Mouse (Mus musculus) liver, embryonic 16.5 days (tissue): Measurements from ENCODE around the gene Gm28230. TPM values are rescaled to one million over a fixed set of nuclear protein-coding genes. Genes with fewer than 3 reads are reported as not detected.

Experiments used
- ATAC-seq: fragments of 200-750 bp; cut with Nextera tagmentation; 2 replicates; pipeline ENCODE4 v1.8.0; 2017; ENCODE audit warnings: low read depth, mild to moderate bottlenecking, moderate number of reproducible peaks, moderate library complexity
- H3K27ac ChIP-seq: fragments of 300-500 bp; sonication (generic); 2 replicates; pipeline ENCODE4 v1.5.1; 2014; ENCODE audit warnings: mild to moderate bottlenecking, low read length
- H3K27me3 ChIP-seq: fragments of 300-500 bp; sonication (generic); 2 replicates; pipeline ENCODE4 v1.6.1; 2014; ENCODE audit warnings: low read depth, low read length, mixed read lengths; ENCODE audit not compliant: control insufficient read depth, insufficient read depth
- H3K36me3 ChIP-seq: fragments of 300-500 bp; sonication (generic); 2 replicates; pipeline ENCODE4 v1.6.1; 2014; ENCODE audit warnings: mild to moderate bottlenecking; ENCODE audit not compliant: control insufficient read depth, insufficient read depth
- H3K4me1 ChIP-seq: fragments of 300-500 bp; sonication (generic); 2 replicates; pipeline ENCODE4 v1.6.1; 2014; ENCODE audit warnings: low read depth, low read length, mixed read lengths; ENCODE audit not compliant: control insufficient read depth
- H3K4me2 ChIP-seq: fragments of 300-500 bp; sonication (generic); 2 replicates; pipeline ENCODE4 v1.6.1; 2014; ENCODE audit warnings: low read depth, low read length, mixed read lengths
- H3K4me3 ChIP-seq: fragments of 300-500 bp; sonication (generic); 2 replicates; pipeline ENCODE4 v1.5.1; 2014; ENCODE audit warnings: low read depth, mild to moderate bottlenecking, low read length
- H3K9ac ChIP-seq: fragments of 300-500 bp; sonication (generic); 2 replicates; pipeline ENCODE4 v1.6.1; 2014; ENCODE audit warnings: low read depth, low read length
- H3K9me3 ChIP-seq: fragments of 300-500 bp; sonication (generic); replicated peaks from 2 replicates; pipeline ENCODE4 v1.6.1; 2016; ENCODE audit warnings: low read length; ENCODE audit not compliant: control insufficient read depth
- WGBS: fragments of 180-500 bp; shearing (Covaris S2); extraction: QIAGEN DNeasy Blood & Tissue Kit; methylation state at CpG from one replicate; pipeline ENCODE4 v1.1.7; 2014; ENCODE audit not compliant: insufficient replicate concordance; 5-methylcytosine and 5-hydroxymethylcytosine counted together
- polyA plus RNA-seq: library from polyadenylated mRNA; unstranded; fragments of >200 nt; fragmentation: Nextera tagmentation; extraction: Ambion mirVana; gene quantifications from 2 replicates; pipeline ENCODE4 v1.2.1, GENCODE M21; 2015

Gm28230 gene
- polyA plus RNA-seq, 1 experiment from 2014 or later = not detected

DNA sequence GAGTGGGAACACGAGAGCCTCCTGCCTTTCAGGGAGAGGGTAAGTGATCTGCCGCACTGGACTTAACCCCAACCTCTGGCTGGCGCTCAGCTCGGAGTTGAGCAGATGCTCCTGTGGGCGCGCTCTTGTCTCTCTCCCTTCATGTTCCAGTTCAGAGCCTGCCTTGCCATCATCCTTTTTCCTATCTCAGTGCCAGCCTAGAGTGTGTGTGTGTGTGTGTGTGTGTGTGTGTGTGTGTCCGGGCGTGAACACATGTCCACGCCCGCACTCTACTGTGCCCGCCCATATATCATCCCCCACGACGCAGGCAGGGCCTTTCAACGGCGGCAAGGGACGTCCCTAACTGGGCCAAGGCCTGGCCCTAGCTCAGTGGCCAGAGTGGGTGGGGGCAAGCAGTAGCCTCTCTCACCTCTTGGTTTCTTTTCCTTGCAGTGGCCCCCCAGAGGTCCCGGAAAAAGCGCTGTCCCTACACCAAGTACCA lies 43.0 kb upstream of the Gm28230 start:
- Histone ChIP-seq H3K36me3 (no peaks in the 10 kb centered on the region), H3K27ac (no peak overlapping the region), H3K4me2 (no peak overlapping the region), H3K4me1 (peaks cover 3% of the 10 kb centered on the region), H3K9ac (no peak overlapping the region), H3K4me3 (no peak overlapping the region), H3K27me3 (peaks cover 95% of the 10 kb centered on the region), H3K9me3 (no peaks in the 10 kb centered on the region)
- no peak for ATAC-seq
- WGBS = 3% methylated on average over 18 of the region's 18 CpGs

DNA sequence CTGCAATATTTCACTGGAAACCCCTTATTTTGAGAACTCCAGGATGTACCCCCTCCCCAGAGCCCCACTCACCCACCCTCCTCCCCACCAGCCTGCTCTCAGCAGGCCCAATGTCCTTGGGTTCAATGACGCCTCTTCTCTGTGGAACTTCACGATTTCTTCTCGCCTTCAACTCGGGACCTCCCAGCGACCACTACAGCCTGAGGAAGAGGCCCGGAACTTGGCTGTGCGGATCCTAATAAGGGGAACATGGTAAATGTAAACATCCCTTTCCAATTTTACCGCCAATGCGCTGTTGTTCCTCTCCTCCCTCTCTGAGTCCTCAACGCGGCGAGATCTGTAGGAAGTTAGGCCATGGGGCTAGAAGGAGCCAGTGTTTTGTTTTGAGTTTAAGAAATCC lies 42.4 kb upstream of the Gm28230 start:
- no peak for ATAC-seq
- H3K4me1 ChIP-seq = peaks cover 3% of the 10 kb centered on the region
- no peaks in the 10 kb centered on the region for H3K36me3 ChIP-seq
- H3K4me3 ChIP-seq = no peak overlapping the region
- H3K9me3 ChIP-seq = no peaks in the 10 kb centered on the region
- H3K9ac ChIP-seq = no peak overlapping the region
- no peak overlapping the region for H3K27ac ChIP-seq
- no peak overlapping the region for H3K4me2 ChIP-seq
- peaks cover 94% of the 10 kb centered on the region for H3K27me3 ChIP-seq
- 1% methylated on average over 12 of the region's 12 CpGs for WGBS

DNA sequence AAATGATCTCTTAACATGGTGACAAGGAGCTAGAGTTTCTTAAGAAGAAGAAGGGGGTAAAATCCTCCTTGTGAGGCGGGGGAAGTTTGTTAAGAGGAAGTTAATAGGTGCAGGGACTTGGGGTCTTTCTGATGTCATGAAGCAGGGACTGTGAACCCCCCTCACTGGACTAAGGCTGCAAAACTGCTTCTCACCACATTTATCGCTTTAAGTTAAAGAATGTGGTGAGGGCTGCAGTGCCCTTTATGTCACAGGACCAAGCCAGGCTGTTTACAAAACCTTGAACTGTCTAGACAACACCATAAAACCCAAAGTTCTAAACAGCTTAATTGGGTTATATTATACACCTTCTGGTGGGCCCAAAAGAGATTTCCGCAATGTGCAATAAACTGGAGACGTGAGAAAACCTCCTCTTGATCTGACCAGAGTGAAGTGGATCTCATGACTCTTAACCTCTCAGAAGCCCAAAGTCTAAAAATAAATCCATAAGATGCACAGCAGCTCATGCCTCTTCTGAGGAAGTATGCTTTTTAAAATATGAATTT lies 41.4 kb upstream of the Gm28230 start:
- Histone ChIP-seq H3K4me3 (no peak overlapping the region), H3K4me2 (no peak overlapping the region), H3K27me3 (peaks cover 94% of the 10 kb centered on the region), H3K36me3 (no peaks in the 10 kb centered on the region), H3K9me3 (no peaks in the 10 kb centered on the region), H3K4me1 (peaks cover 3% of the 10 kb centered on the region), H3K27ac (no peak overlapping the region), H3K9ac (no peak overlapping the region)
- no peak for ATAC-seq
- WGBS = 7% methylated on average over 4 of the region's 4 CpGs

DNA sequence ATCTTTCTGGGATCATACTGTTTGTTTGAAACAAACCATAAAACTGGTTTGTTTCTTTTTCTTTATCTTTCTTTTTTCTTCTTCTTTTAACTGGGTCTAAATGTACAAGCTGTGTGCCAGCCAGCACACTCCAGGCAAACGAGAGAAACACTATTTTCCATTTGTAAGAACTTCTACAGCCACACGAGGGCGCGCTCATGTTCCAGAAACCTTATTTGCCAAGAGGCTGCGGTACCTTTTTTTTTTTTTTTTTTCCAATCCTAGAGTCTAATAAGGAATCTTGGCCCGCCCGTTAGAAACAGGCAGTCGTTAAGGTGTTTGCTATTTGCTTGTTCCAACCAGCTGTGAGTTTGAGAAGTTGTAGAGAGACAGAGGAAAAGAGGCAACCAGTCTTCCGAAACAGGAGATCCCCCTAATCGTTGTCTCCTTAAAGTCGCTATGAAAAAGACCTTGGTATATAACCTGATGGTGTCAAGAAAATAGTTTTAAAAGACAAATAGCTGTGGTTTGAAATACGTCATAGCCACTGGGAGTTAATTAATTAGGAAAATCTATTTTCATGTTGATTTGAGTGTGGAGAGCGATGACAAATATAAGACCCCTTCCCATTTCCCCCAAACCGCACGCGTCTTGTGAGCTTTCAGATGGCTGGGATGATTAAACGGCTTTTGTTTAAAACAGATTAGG lies 40.1 kb upstream of the Gm28230 start:
- WGBS = 5% methylated on average over 17 of the region's 17 CpGs

DNA sequence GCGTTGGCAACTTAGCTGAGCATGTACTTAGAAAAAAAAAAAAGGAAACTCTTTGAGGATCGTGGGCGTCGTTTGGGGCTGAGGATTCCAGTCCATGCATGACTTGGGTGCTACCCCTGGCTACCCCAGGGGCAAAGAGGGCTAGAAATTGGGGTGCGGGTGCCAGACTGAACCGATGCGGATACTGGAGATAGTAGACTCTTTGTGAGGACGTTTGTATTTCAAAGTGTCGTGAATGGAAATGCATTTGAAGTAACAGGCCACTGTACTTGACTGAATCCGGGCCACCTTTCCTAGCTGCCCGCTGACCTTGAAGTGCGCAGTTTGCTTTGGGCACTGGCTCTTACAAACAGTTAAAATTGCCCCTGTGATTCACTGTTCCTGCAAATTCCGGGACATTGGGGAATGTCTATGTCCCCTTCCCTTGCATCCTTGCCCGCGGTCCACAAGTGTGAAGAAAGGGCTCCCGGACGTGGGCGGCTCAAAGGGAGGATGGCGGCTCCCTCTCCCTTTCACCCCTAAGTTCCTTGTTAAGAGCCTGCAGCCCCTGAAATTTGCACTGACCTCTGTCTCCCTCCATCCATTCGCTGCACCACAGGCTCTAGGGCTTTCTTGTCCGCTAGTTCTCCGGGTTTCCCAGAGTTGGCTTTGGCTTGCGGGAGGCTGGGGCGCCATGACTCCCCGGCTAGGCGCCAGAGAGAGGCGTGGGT lies 39.4 kb upstream of the Gm28230 start:
- H3K27ac ChIP-seq = no peak overlapping the region
- H3K36me3 ChIP-seq = no peaks in the 10 kb centered on the region
- H3K4me3 ChIP-seq = no peak overlapping the region
- 1% methylated on average over 27 of the region's 27 CpGs for WGBS
- H3K4me2 ChIP-seq = no peak overlapping the region
- no peak overlapping the region for H3K9ac ChIP-seq
- H3K27me3 ChIP-seq = peaks cover 91% of the 10 kb centered on the region
- H3K4me1 ChIP-seq = peaks cover 3% of the 10 kb centered on the region
- ATAC-seq = no peak
- no peaks in the 10 kb centered on the region for H3K9me3 ChIP-seq

More for the DNA sequence above, 40.1 kb upstream of the Gm28230 start:
- H3K27me3 ChIP-seq = peaks cover 91% of the 10 kb centered on the region
- H3K4me2 ChIP-seq = no peak overlapping the region
- H3K27ac ChIP-seq = no peak overlapping the region
- no peak overlapping the region for H3K4me3 ChIP-seq
- no peaks in the 10 kb centered on the region for H3K9me3 ChIP-seq
- no peak overlapping the region for H3K9ac ChIP-seq
- H3K36me3 ChIP-seq = no peaks in the 10 kb centered on the region
- peaks cover 3% of the 10 kb centered on the region for H3K4me1 ChIP-seq
- no peak for ATAC-seq

DNA sequence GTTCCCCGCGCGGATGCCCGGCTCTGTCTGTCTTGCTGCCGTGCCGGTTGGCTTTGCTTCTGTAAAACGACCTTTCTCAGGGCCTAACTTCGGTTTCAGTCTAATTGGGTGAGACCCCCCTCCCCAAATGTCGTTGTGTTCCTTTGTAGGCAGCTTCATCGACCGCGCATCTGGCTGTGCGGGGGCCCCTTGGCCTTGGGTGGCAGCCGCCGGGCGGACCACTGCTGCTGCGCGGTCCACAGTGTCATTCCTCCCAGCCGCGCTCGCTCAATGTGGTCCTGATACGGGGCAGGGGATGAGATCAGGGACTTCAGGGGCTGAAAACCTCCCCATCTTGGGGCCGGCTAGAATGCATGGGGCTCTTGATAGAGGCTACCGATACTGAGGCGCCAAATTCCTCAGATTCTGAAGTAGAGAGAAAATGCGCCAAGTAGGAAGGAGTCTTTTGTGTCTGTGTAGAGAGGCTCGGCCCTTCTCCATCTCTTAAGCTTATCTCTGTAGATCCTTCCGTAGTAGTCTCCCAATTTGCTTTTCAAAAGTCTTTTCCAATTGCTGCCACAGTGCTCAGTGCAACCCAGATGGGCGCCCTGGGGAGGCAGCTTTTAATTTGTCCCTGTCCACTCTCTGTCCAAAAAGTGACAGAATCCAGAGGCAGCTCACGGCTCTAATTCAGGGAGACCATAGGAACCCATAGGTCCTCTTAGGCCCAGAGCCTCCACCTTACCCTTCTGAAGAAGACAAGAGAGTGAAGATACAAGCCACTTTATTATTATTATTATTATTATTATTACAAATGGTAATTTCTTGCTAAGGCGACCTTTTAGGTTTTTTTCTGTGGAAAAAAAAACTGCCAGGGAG lies 38.6 kb upstream of the Gm28230 start:
- Histone ChIP-seq H3K36me3 (no peaks in the 10 kb centered on the region), H3K27me3 (peaks cover 91% of the 10 kb centered on the region), H3K27ac (no peak overlapping the region), H3K4me2 (no peak overlapping the region), H3K9ac (no peak overlapping the region), H3K4me3 (no peak overlapping the region), H3K9me3 (no peaks in the 10 kb centered on the region), H3K4me1 (no peaks in the 10 kb centered on the region)
- under 1% methylated on average over 31 of the region's 31 CpGs for WGBS
- no peak for ATAC-seq

DNA sequence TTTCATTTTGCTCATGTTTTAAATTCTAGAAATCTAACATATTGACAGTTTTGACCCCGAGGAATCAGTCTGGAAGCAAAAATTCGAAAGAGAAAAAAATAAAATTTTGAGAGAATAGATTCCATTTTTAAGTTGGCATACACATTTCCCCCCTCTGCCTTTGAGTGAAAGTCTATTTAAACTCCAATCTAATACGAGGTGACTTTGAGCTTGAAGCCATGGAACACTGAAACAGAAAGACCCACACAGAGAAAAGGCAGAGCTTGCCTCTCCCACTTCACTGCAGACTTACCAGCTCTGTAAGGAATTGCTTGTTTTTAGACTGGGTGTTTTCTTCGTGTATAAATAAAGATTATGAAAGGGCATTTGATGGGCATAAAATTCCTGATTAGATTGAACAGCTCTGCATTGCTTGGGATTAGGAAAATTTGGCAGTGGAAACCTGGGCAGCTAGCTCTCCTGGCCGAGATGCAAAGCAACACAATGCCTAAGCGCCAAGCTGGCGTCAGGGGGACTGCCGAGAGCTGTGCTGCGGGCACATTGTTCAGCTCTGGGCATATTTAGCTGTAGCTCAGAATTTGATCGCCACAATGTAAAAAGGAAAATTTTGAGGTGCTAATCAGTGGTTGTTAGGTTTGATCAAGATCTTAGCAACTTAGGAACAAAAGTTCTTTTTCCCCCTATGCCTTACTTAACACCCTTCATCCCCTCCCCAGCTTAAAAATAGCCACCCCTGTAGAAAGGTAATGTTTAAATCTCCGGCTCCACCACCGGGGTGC lies 37.5 kb upstream of the Gm28230 start:
- H3K27me3 ChIP-seq = peaks cover 91% of the 10 kb centered on the region
- no peaks in the 10 kb centered on the region for H3K36me3 ChIP-seq
- no peak overlapping the region for H3K9ac ChIP-seq
- WGBS = 3% methylated on average over 12 of the region's 12 CpGs
- no peaks in the 10 kb centered on the region for H3K4me1 ChIP-seq
- no peak overlapping the region for H3K4me2 ChIP-seq
- H3K27ac ChIP-seq = no peak overlapping the region
- ATAC-seq = no peak
- no peak overlapping the region for H3K4me3 ChIP-seq
- no peaks in the 10 kb centered on the region for H3K9me3 ChIP-seq

DNA sequence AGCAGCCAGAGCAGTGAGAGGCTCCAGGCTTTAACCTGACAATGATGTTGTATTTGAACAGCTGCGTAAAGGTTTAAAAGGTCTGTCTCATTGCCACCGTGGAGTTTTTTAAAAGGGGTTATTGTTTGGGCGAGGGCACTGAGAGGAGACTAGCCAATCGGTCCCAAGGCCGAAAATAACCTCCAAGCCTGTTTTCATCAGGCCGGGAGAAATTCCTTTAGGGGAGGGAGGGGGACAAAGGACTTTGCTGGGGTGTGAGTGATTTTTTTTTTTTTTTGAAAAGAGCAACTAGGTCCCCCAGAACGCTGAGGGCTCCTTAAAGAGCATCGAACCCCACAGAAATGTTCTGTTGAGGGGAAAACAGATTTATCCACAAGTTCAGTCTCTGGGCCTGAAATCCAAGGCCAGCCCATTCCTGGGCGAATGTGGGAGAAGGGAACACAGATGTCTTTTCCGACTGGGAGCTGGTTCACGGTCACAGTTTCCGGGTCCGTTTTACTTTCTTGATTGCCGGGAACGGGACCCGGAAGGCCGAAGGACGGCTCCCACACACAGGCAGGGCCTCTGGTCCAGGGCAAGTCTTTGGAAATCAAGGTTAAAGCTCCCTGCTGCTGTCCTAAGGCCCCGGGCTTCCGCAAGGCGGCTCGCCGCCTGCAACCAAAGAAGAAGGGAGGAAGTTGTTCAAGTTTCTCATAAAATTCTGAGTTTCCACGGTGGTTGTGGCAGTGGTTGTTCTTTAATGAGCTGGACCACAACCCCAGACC lies 36.8 kb upstream of the Gm28230 start:
- ATAC-seq = no peak
- WGBS = 1% methylated on average over 24 of the region's 24 CpGs

More for the DNA sequence above, 36.8 kb upstream of the Gm28230 start:
- Histone ChIP-seq H3K27ac (no peak overlapping the region), H3K36me3 (no peaks in the 10 kb centered on the region), H3K9me3 (no peaks in the 10 kb centered on the region), H3K27me3 (peaks cover 91% of the 10 kb centered on the region), H3K9ac (no peak overlapping the region), H3K4me2 (no peak overlapping the region), H3K4me3 (no peak overlapping the region), H3K4me1 (no peaks in the 10 kb centered on the region)
